Mouse (Mus musculus): ENCODE measurements at regions not wholly inside any gene's neighbourhood (a gene's known extent, or its start where the extent isn't known, plus 50 kb on each side); places are given as distances from the start of the nearest gene placed in this dataset.

GRCm38 (mm10) chr3:58320812-58321211, 93.7 kb upstream of the Tsc22d2 start:
- Histone ChIP-seq H3K9me3 (no peaks in the 10 kb centered on the region), H3K4me2 (no peak overlapping the region), H3K36me3 (no peaks in the 10 kb centered on the region), H3K4me1 (replicated peaks) (peaks cover 6% of the 10 kb centered on the region; the same call in 1 of the 2 replicates), H3K9ac (replicated peaks) (no peak overlapping the region), H3K27me3 (no peaks in the 10 kb centered on the region), H3K27ac (no peak overlapping the region), H3K4me3 (replicated peaks) (no peak overlapping the region)
- WGBS, result 65% methylated on average over 4 of the region's 4 CpGs
- ATAC-seq (ENCODE audit: insufficient number of reproducible peaks, insufficient read depth, low FRiP score, low TSS enrichment, low read depth), result no peak

GRCm38 (mm10) chr3:58322322-58322721, 92.2 kb upstream of the Tsc22d2 start:
- H3K4me1 ChIP-seq (replicated peaks), result peaks cover 6% of the 10 kb centered on the region; the same call in 1 of the 2 replicates
- H3K36me3 ChIP-seq, result no peaks in the 10 kb centered on the region
- H3K9ac ChIP-seq (replicated peaks), result no peak overlapping the region
- ATAC-seq (ENCODE audit: insufficient number of reproducible peaks, insufficient read depth, low FRiP score, low TSS enrichment, low read depth), result no peak
- WGBS, result 94% methylated on average over 1 of the region's 1 CpGs
- no peaks in the 10 kb centered on the region for H3K9me3 ChIP-seq
- no peak overlapping the region for H3K4me3 ChIP-seq (replicated peaks)
- no peak overlapping the region for H3K27ac ChIP-seq
- H3K27me3 ChIP-seq, result no peaks in the 10 kb centered on the region
- no peak overlapping the region for H3K4me2 ChIP-seq

GRCm38 (mm10) chr3:58327721-58328120, 86.8 kb upstream of the Tsc22d2 start:
- H3K27ac ChIP-seq, result no peak overlapping the region
- ATAC-seq (ENCODE audit: insufficient number of reproducible peaks, insufficient read depth, low FRiP score, low TSS enrichment, low read depth), result no peak
- no peaks in the 10 kb centered on the region for H3K9me3 ChIP-seq
- H3K4me3 ChIP-seq (replicated peaks), result no peak overlapping the region
- no peak overlapping the region for H3K9ac ChIP-seq (replicated peaks)
- H3K4me2 ChIP-seq, result no peak overlapping the region
- H3K27me3 ChIP-seq, result no peaks in the 10 kb centered on the region
- H3K4me1 ChIP-seq (replicated peaks), result no peaks in the 10 kb centered on the region
- 84% methylated on average over 2 of the region's 2 CpGs for WGBS
- no peaks in the 10 kb centered on the region for H3K36me3 ChIP-seq

GRCm38 (mm10) chr3:58330186-58330585, 84.3 kb upstream of the Tsc22d2 start:
- Histone ChIP-seq H3K36me3 (no peaks in the 10 kb centered on the region), H3K4me2 (no peak overlapping the region), H3K4me1 (replicated peaks) (peaks cover 20% of the 10 kb centered on the region), H3K9me3 (no peaks in the 10 kb centered on the region), H3K9ac (replicated peaks) (no peak overlapping the region), H3K27ac (no peak overlapping the region), H3K4me3 (replicated peaks) (no peak overlapping the region), H3K27me3 (no peaks in the 10 kb centered on the region)
- ATAC-seq (ENCODE audit: insufficient number of reproducible peaks, insufficient read depth, low FRiP score, low TSS enrichment, low read depth), result no peak
- 84% methylated on average over 2 of the region's 2 CpGs for WGBS

GRCm38 (mm10) chr3:58333997-58334396, 80.5 kb upstream of the Tsc22d2 start:
- ATAC-seq (ENCODE audit: insufficient number of reproducible peaks, insufficient read depth, low FRiP score, low TSS enrichment, low read depth), result no peak
- no peaks in the 10 kb centered on the region for H3K36me3 ChIP-seq
- H3K9ac ChIP-seq (replicated peaks), result no peak overlapping the region
- H3K4me3 ChIP-seq (replicated peaks), result no peak overlapping the region
- H3K27me3 ChIP-seq, result no peaks in the 10 kb centered on the region
- H3K27ac ChIP-seq, result no peak overlapping the region
- peaks cover 32% of the 10 kb centered on the region for H3K4me1 ChIP-seq (replicated peaks)
- H3K9me3 ChIP-seq, result no peaks in the 10 kb centered on the region
- WGBS, result 27% methylated on average over 7 of the region's 7 CpGs
- H3K4me2 ChIP-seq, result peak overlapping the region; percentile 37

GRCm38 (mm10) chr3:58335277-58335676, 79.2 kb upstream of the Tsc22d2 start:
- H3K4me2 ChIP-seq, result no peak overlapping the region
- no peak overlapping the region for H3K9ac ChIP-seq (replicated peaks)
- peaks cover 32% of the 10 kb centered on the region for H3K4me1 ChIP-seq (replicated peaks)
- no peaks in the 10 kb centered on the region for H3K9me3 ChIP-seq
- no peak for ATAC-seq (ENCODE audit: insufficient number of reproducible peaks, insufficient read depth, low FRiP score, low TSS enrichment, low read depth)
- H3K4me3 ChIP-seq (replicated peaks), result no peak overlapping the region
- no peaks in the 10 kb centered on the region for H3K36me3 ChIP-seq
- H3K27ac ChIP-seq, result no peak overlapping the region
- 53% methylated on average over 6 of the region's 6 CpGs for WGBS
- H3K27me3 ChIP-seq, result no peaks in the 10 kb centered on the region

GRCm38 (mm10) chr3:58336135-58336534, 78.4 kb upstream of the Tsc22d2 start:
- no peaks in the 10 kb centered on the region for H3K27me3 ChIP-seq
- H3K4me1 ChIP-seq (replicated peaks), result peaks cover 32% of the 10 kb centered on the region
- no peak overlapping the region for H3K4me2 ChIP-seq
- no peaks in the 10 kb centered on the region for H3K36me3 ChIP-seq
- no peak for ATAC-seq (ENCODE audit: insufficient number of reproducible peaks, insufficient read depth, low FRiP score, low TSS enrichment, low read depth)
- no peaks in the 10 kb centered on the region for H3K9me3 ChIP-seq
- 54% methylated on average over 5 of the region's 5 CpGs for WGBS
- no peak overlapping the region for H3K27ac ChIP-seq
- no peak overlapping the region for H3K9ac ChIP-seq (replicated peaks)
- no peak overlapping the region for H3K4me3 ChIP-seq (replicated peaks)

GRCm38 (mm10) chr3:58336590-58336989, 77.9 kb upstream of the Tsc22d2 start:
- H3K4me2 ChIP-seq, result no peak overlapping the region
- H3K9me3 ChIP-seq, result no peaks in the 10 kb centered on the region
- H3K36me3 ChIP-seq, result no peaks in the 10 kb centered on the region
- ATAC-seq (ENCODE audit: insufficient number of reproducible peaks, insufficient read depth, low FRiP score, low TSS enrichment, low read depth), result no peak
- no peak overlapping the region for H3K4me3 ChIP-seq (replicated peaks)
- H3K4me1 ChIP-seq (replicated peaks), result peaks cover 32% of the 10 kb centered on the region
- 71% methylated on average over 6 of the region's 6 CpGs for WGBS
- H3K9ac ChIP-seq (replicated peaks), result no peak overlapping the region
- no peaks in the 10 kb centered on the region for H3K27me3 ChIP-seq
- H3K27ac ChIP-seq, result no peak overlapping the region

- no peak for ATAC-seq (ENCODE audit: insufficient number of reproducible peaks, insufficient read depth, low FRiP score, low TSS enrichment, low read depth)
- no peaks in the 10 kb centered on the region for H3K27me3 ChIP-seq
- 81% methylated on average over 7 of the region's 7 CpGs for WGBS
Measured at GRCm38 (mm10) chr3:58338976-58339375, 75.5 kb upstream of the Tsc22d2 start.

GRCm38 (mm10) chr3:58342096-58342495, 72.4 kb upstream of the Tsc22d2 start:
- H3K9ac ChIP-seq (replicated peaks), result no peak overlapping the region
- no peak overlapping the region for H3K4me3 ChIP-seq (replicated peaks)
- H3K4me2 ChIP-seq, result no peak overlapping the region
- no peaks in the 10 kb centered on the region for H3K36me3 ChIP-seq
- no peak overlapping the region for H3K27ac ChIP-seq
- H3K9me3 ChIP-seq, result no peaks in the 10 kb centered on the region
- WGBS, result 78% methylated on average over 1 of the region's 1 CpGs
- H3K4me1 ChIP-seq (replicated peaks), result no peaks in the 10 kb centered on the region
- no peak for ATAC-seq (ENCODE audit: insufficient number of reproducible peaks, insufficient read depth, low FRiP score, low TSS enrichment, low read depth)
- no peaks in the 10 kb centered on the region for H3K27me3 ChIP-seq

More at GRCm38 (mm10) chr3:58338976-58339375, 75.5 kb upstream of the Tsc22d2 start:
- peaks cover 20% of the 10 kb centered on the region for H3K4me1 ChIP-seq (replicated peaks)
- H3K36me3 ChIP-seq, result no peaks in the 10 kb centered on the region
- H3K27ac ChIP-seq, result no peak overlapping the region
- no peak overlapping the region for H3K4me2 ChIP-seq
- no peaks in the 10 kb centered on the region for H3K9me3 ChIP-seq
- H3K9ac ChIP-seq (replicated peaks), result no peak overlapping the region
- no peak overlapping the region for H3K4me3 ChIP-seq (replicated peaks)

GRCm38 (mm10) chr3:58362563-58362962, 52.0 kb upstream of the Tsc22d2 start:
- H3K4me2 ChIP-seq, result no peak overlapping the region
- ATAC-seq (ENCODE audit: insufficient number of reproducible peaks, insufficient read depth, low FRiP score, low TSS enrichment, low read depth), result no peak
- H3K27me3 ChIP-seq, result no peaks in the 10 kb centered on the region
- H3K36me3 ChIP-seq, result no peaks in the 10 kb centered on the region
- H3K27ac ChIP-seq, result no peak overlapping the region
- WGBS, result 88% methylated on average over 4 of the region's 4 CpGs
- no peak overlapping the region for H3K9ac ChIP-seq (replicated peaks)
- no peaks in the 10 kb centered on the region for H3K9me3 ChIP-seq
- H3K4me3 ChIP-seq (replicated peaks), result no peak overlapping the region
- H3K4me1 ChIP-seq (replicated peaks), result no peaks in the 10 kb centered on the region

- no peak overlapping the region for H3K27ac ChIP-seq
- WGBS, result 63% methylated on average over 3 of the region's 3 CpGs
- H3K4me2 ChIP-seq, result no peak overlapping the region
- H3K9ac ChIP-seq (replicated peaks), result no peak overlapping the region
- no peak for ATAC-seq (ENCODE audit: insufficient number of reproducible peaks, insufficient read depth, low FRiP score, low TSS enrichment, low read depth)
- no peaks in the 10 kb centered on the region for H3K27me3 ChIP-seq
- no peaks in the 10 kb centered on the region for H3K36me3 ChIP-seq
- no peaks in the 10 kb centered on the region for H3K4me1 ChIP-seq (replicated peaks)
- H3K4me3 ChIP-seq (replicated peaks), result no peak overlapping the region
- no peaks in the 10 kb centered on the region for H3K9me3 ChIP-seq
Measured at GRCm38 (mm10) chr3:58364526-58364925, 50.0 kb upstream of the Tsc22d2 start.

Measured in limb, embryonic 12.5 days (tissue).